Mouse (Mus musculus) small intestine, adult 2 months (tissue): Measurements from ENCODE around the gene Galnt14. TPM values are rescaled to one million over a fixed set of nuclear protein-coding genes. Genes with fewer than 3 reads are reported as not detected.

Experiments
- H3K27ac ChIP-seq: fragments of 200-500 bp; 2 replicates; pipeline ENCODE4 v1.5.1; 2012; ENCODE audit warnings: low read depth, low read length, control low read depth, inconsistent platforms; ENCODE audit not compliant: insufficient read depth
- H3K27me3 ChIP-seq: fragments of 200-500 bp; 2 replicates; pipeline ENCODE4 v1.6.1; 2012; ENCODE audit warnings: mild to moderate bottlenecking, moderate library complexity, low read length, inconsistent platforms; ENCODE audit not compliant: control insufficient read depth, insufficient read depth
- H3K36me3 ChIP-seq: fragments of 200-500 bp; 2 replicates; pipeline ENCODE4 v1.6.1; 2012; ENCODE audit warnings: mild to moderate bottlenecking, low read length, control low read depth, inconsistent platforms; ENCODE audit not compliant: control insufficient read depth, insufficient read depth
- H3K4me1 ChIP-seq: fragments of 200-500 bp; 2 replicates; pipeline ENCODE4 v1.6.1; 2012; ENCODE audit warnings: low read length, inconsistent platforms, mixed read lengths; ENCODE audit not compliant: control insufficient read depth, insufficient read depth, insufficient read length
- H3K4me3 ChIP-seq: fragments of 200-500 bp; 2 replicates; pipeline ENCODE4 v1.5.1; 2012; ENCODE audit warnings: low read depth, mild to moderate bottlenecking, control low read depth, inconsistent platforms, low read length, moderate library complexity
- CTCF ChIP-seq: fragments of 200-500 bp; IDR thresholded peaks from 2 replicates; pipeline ENCODE4 v1.5.1; 2012; ENCODE audit warnings: low read depth, mild to moderate bottlenecking, control low read depth, inconsistent platforms, low read length, moderate library complexity, mixed read lengths; ENCODE audit not compliant: insufficient replicate concordance, insufficient read length; ENCODE audit errors: extremely low read depth
- POLR2A ChIP-seq: fragments of 200-500 bp; IDR thresholded peaks from 2 replicates; pipeline ENCODE4 v1.6.1; 2012; ENCODE audit warnings: low read depth, mild to moderate bottlenecking, control low read depth, inconsistent platforms, low read length, moderate library complexity
- WGBS: fragments of 180-500 bp; shearing (Covaris S2); methylation state at CpG from one replicate; pipeline ENCODE4 v1.1.7; 2018; 5-methylcytosine and 5-hydroxymethylcytosine counted together
- polyA plus RNA-seq: library from polyadenylated mRNA; depleted of rRNA; stranded (reverse); fragments of >200 nt; gene quantifications from 2 replicates; pipeline ENCODE4 v1.2.3, GENCODE M21; 2012

Galnt14 gene
- polyA plus RNA-seq, 1 experiment = 0.06 TPM

- 52% methylated on average over 11 of the region's 11 CpGs for WGBS
- Histone ChIP-seq H3K4me1 (no peaks in the 10 kb centered on the region; the same call in 1 of the 2 replicates), H3K36me3 (no peaks in the 10 kb centered on the region), H3K4me3 (no peak overlapping the region), H3K27ac (no peak overlapping the region), H3K27me3 (peaks cover 15% of the 10 kb centered on the region)
- TF ChIP-seq POLR2A (no peak), CTCF (no peak)
Observed at GRCm38 (mm10) chr17:73713347-73713746, 3.1 kb upstream of the Galnt14 start.

- H3K4me3 ChIP-seq = no peak overlapping the region
- WGBS = 68% methylated on average over 15 of the region's 15 CpGs
- TF ChIP-seq CTCF (no peak), POLR2A (no peak)
- no peak overlapping the region for H3K27ac ChIP-seq
- H3K36me3 ChIP-seq = no peaks in the 10 kb centered on the region
- no peaks in the 10 kb centered on the region; the same call in 1 of the 2 replicates for H3K4me1 ChIP-seq
- peaks cover 15% of the 10 kb centered on the region for H3K27me3 ChIP-seq
Observed at GRCm38 (mm10) chr17:73711919-73712318, 1.7 kb upstream of the Galnt14 start.

GRCm38 (mm10) chr17:73709131-73710041 is 867 bp downstream of the Galnt14 start:
- WGBS = 6% methylated on average over 43 of the region's 43 CpGs
- TF ChIP-seq POLR2A = no peak
- no peak for TF ChIP-seq CTCF
- Histone ChIP-seq H3K4me3 (peak overlapping the region; percentile 40), H3K27ac (no peak overlapping the region), H3K36me3 (no peaks in the 10 kb centered on the region), H3K4me1 (no peaks in the 10 kb centered on the region; the same call in 1 of the 2 replicates), H3K27me3 (peaks cover 15% of the 10 kb centered on the region)

GRCm38 (mm10) chr17:73708451-73708850 is 1.8 kb downstream of the Galnt14 start:
- 86% methylated on average over 6 of the region's 6 CpGs for WGBS
- TF ChIP-seq POLR2A = no peak
- TF ChIP-seq CTCF = no peak
- peaks cover 15% of the 10 kb centered on the region for H3K27me3 ChIP-seq

GRCm38 (mm10) chr17:73703571-73703970 is 6.7 kb downstream of the Galnt14 start:
- no peaks in the 10 kb centered on the region for H3K27me3 ChIP-seq
- no peaks in the 10 kb centered on the region for H3K4me1 ChIP-seq
- H3K27ac ChIP-seq = no peak overlapping the region
- H3K36me3 ChIP-seq = no peaks in the 10 kb centered on the region
- TF ChIP-seq CTCF (no peak), POLR2A (no peak)
- H3K4me3 ChIP-seq = no peak overlapping the region

More at GRCm38 (mm10) chr17:73708451-73708850, 1.8 kb downstream of the Galnt14 start:
- Histone ChIP-seq H3K4me3 (no peak overlapping the region), H3K4me1 (no peaks in the 10 kb centered on the region; the same call in 1 of the 2 replicates), H3K36me3 (no peaks in the 10 kb centered on the region), H3K27ac (no peak overlapping the region)

- no peak overlapping the region for H3K4me3 ChIP-seq
- TF ChIP-seq CTCF (no peak), POLR2A (no peak)
- 46% methylated on average over 7 of the region's 7 CpGs for WGBS
- no peak overlapping the region for H3K27ac ChIP-seq
- no peaks in the 10 kb centered on the region for H3K27me3 ChIP-seq
- no peaks in the 10 kb centered on the region for H3K4me1 ChIP-seq
- no peaks in the 10 kb centered on the region for H3K36me3 ChIP-seq
Observed at GRCm38 (mm10) chr17:73701016-73701415, 9.2 kb downstream of the Galnt14 start.

GRCm38 (mm10) chr17:73699881-73700280 is 10.4 kb downstream of the Galnt14 start:
- WGBS = 59% methylated on average over 6 of the region's 6 CpGs
- no peak overlapping the region for H3K4me3 ChIP-seq

More at GRCm38 (mm10) chr17:73699881-73700280, 10.4 kb downstream of the Galnt14 start:
- Histone ChIP-seq H3K4me1 (no peaks in the 10 kb centered on the region), H3K36me3 (no peaks in the 10 kb centered on the region), H3K27ac (no peak overlapping the region), H3K27me3 (no peaks in the 10 kb centered on the region)
- no peak for TF ChIP-seq POLR2A
- TF ChIP-seq CTCF = no peak
